Mouse (Mus musculus) left cerebral cortex, postnatal 14 days (tissue): ENCODE measurements around the gene Ankrd28. TPM values are rescaled to one million over a fixed set of nuclear protein-coding genes. Genes with fewer than 3 reads are reported as not detected.

Source experiments
- DNase-seq, 2 experiments: peaks; one replicate each; pipeline ENCODE4 v3.0.0; 2021 to 2022; ENCODE audit warnings: low spot score in 2 of 2, mixed read lengths in 1 of 2
- intact Hi-C: fragments of 180-260 bp; cut with DNase I; formaldehyde crosslinking; loops from one replicate; pipeline ENCODE4 v1.15.1; 2025
- total RNA-seq, 2 experiments: library from RNA; stranded (reverse); gene quantifications; 2 replicates each; pipeline ENCODE4 v1.2.3; 2021

The Ankrd28 gene
- total RNA-seq, 2 experiments from 2014 or later = 46.8 to 54.8 TPM

DNA sequence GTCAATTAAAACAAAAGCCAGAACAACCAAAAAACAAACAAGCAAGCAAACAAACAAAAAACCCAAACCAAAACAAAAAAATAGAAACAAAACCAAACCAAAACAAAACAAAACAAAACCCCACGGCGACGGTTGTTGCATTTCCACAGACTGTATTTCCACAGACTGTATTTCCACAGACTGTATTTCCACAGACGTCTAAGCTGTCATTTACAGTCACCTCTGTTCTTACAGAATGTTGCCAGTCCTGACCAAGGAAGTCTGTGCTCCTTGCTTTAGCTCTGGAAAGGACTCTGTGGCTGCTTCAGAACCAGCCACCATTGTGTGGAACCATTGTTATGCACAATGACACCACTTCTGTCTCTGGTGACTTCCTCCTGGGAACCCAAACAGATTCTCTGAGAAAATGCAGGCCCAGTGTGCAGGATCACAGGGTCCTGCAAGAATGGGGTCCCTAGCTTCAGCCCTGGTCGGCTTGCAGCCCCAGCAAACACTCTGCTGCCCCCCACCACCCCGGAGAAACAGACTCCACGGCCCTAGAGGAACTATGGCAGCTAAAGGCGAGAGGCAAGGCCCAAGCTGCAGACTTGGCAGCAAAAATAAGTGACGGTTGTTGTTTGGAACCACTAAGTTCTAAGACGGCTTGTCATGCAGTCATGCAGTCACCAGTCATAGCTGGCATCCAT, 158.7 kb downstream of the Ankrd28 start:
- intact Hi-C loops = no loop called here
- DNase-seq = no peak

GRCm38 (mm10) chr14:31669642-31670490, 160.6 kb downstream of the Ankrd28 start:
- DNase-seq = no peak
- intact Hi-C loops = no loop called here

DNA sequence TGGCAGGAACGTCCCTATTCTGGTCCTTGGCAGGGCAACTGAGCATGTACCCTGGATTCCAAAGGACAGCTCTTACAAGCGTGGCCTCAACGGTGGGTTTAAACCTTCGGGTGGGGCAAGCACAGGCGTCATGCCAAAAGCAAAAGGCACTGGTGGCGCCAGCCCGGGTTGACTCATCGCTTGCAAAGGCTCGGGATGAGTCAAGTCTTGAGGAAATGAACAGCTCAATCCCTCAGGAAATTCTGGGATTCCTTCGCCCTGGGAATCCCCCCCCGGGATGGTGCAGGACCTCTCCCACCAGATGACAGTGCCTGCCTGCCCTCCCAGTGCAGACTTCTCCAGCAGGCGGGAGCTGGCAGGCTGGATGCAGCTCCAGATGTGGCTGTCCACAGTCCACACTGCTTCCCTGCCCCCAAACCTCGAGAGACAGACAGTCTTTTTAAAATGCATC, 161.3 kb downstream of the Ankrd28 start:
- DNase-seq = peak; percentile 63 to 65
- intact Hi-C loops = no loop called here

DNA sequence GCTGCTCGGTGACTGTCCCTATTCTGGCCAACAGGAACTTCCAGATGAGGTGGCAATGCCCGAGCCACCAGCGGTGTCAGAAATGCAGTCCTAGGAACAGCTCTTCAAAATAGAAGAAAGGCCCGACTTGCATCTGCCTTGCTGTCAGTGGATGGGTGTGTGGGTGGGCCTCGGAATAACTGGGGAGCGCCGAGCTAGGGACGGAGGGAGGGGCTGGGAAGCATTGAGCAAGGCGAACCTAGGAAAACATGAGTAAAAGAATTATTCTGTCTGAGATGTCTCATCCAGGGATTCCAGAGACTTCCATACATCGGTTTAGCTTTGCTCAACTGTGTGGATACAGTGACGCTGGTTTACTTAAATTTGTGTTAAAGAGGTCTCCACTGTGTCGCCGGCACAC, 162.1 kb downstream of the Ankrd28 start:
- intact Hi-C loops = no loop called here
- peak; percentile 62 to 63 for DNase-seq

- intact Hi-C loops = no loop called here
- DNase-seq = no peak
Measured at GRCm38 (mm10) chr14:31667741-31668140, 162.7 kb downstream of the Ankrd28 start.

DNA sequence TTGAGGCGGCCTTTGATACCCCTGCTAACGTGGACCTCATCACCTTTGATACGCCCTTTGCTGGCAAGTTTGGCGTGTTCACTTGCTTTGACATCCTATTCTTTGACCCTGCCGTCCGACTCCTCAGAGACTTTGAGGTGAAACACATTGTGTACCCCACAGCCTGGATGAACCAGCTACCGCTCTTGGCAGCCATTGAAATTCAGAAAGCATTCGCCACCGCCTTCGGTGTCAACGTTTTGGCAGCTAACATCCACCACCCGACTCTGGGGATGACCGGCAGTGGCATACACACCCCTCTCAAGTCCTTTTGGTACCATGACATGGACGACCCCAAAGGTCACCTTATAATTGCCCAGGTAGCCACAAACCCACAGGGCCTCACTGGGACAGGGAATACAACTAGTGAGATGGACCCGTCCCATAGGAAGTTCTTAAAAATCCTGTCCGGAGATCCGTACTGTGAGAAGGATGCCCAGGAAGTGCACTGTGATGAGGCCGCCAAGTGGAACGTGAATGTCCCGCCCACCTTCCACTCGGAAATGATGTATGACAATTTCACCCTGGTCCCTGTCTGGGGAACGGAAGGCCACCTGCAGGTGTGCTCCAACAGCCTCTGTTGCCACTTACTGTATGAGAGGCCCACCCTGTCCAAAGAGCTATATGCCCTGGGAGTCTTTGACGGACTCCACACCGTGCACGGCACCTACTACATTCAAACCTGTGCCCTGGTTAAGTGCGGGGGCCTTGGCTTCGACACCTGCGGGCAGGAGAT, 163.3 kb downstream of the Ankrd28 start:
- intact Hi-C loops = no loop called here
- no peak for DNase-seq

GRCm38 (mm10) chr14:31665566-31665940, 164.9 kb downstream of the Ankrd28 start:
- no peak for DNase-seq
- intact Hi-C loops = no loop called here

DNA sequence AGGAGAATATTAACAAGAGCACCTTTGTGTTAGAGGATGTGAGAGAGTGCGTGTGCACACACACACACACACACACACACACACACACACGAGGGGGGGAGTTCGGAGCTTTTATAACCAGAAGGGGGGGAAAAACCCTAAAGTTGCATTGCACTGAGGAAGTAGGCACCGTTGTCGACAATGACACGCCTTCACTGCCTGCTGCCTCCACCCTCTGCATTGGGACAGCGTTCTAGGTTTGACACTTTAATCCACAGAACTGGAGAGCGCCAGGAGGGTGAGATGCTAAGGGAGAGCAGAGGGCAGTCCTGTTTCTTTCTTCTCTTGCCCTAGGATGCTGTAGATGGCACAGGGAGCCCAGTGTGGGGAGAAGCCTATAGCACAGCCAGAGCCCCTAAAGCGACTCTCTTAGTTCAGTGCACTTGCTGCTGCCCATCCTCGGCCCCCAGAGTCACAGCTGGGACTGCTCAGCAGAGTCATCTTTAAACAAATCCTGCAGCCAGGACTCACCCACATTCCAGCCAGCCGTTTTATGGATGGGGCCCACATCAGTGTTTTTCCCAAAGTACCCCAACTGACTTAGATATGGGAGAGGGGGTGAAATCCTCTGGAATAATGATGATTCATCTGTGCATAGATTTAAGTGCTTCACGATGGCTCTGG, 165.4 kb downstream of the Ankrd28 start:
- DNase-seq = no peak
- intact Hi-C loops = no loop called here

DNA sequence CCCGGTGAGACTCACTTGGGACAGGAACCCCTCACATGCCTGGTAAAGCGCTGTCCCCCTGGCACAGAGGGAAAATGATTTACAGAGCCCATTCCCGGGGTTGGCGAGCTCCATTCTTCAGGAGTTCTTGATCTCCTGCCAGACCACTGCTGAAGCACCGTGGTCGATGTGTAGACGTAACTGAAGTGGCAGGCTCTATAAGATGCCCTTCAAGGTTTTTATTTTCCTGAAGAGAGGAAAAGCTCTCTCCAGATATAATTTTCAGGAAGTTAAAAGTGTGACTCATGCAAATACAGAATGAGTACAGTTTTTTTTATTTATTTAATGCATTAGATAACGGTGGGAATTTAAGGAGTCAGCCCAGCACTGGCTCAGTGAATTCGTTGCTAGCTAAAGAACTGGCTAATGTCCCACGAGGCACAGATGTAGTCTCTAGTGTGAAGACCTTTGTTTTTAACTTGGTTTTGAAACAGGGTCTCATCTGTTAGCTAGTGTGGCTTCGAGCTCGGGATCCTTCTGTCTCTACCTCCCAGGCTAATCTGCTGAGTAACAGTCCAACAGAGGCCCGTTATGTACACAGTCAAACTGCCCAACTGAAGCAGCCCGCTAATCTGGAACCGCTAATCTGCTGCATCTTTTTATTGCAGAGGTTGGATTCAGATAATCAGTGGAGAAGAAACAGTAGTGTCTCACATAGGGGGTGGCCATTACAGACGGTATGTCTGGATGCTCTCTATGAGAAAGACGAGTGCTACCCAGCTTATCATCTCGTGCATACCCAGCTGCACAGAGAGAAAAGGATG, 166.2 kb downstream of the Ankrd28 start:
- intact Hi-C loops = no loop called here
- no peak for DNase-seq

GRCm38 (mm10) chr14:31663376-31664099, 166.9 kb downstream of the Ankrd28 start:
- intact Hi-C loops = no loop called here
- no peak for DNase-seq

DNA sequence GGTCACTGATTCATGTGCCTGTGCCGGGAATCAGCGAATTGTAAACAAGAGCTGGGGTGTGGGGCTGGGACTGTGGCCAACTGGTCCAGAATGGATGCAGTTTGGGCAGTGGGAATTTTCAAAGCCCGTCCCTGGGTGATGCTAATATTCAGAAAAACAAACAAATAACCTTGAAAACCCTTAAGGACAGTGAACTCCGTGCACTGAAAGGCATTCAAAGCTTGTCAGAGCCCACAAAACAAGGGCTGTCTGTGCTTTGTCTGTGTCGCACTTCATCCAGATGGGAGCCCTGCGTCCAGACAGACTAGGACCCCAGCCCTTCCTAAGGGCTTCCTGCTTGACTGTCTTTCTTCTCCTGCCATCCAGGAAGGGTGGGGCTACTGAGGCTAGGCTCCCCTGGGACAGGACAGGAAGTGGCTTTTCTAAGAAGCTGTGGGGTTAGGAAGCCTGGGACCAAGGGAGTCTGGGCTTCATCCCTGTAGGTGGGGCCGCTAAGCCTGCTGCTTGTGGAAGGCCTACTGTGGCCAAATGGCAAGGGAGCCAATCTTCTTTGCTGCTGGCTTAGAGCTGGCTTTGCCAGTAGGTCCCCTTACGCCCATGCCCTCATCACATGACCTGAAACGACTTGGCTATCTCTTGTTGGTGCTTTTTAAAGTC, 167.8 kb downstream of the Ankrd28 start:
- intact Hi-C loops = no loop called here
- no peak for DNase-seq

DNA sequence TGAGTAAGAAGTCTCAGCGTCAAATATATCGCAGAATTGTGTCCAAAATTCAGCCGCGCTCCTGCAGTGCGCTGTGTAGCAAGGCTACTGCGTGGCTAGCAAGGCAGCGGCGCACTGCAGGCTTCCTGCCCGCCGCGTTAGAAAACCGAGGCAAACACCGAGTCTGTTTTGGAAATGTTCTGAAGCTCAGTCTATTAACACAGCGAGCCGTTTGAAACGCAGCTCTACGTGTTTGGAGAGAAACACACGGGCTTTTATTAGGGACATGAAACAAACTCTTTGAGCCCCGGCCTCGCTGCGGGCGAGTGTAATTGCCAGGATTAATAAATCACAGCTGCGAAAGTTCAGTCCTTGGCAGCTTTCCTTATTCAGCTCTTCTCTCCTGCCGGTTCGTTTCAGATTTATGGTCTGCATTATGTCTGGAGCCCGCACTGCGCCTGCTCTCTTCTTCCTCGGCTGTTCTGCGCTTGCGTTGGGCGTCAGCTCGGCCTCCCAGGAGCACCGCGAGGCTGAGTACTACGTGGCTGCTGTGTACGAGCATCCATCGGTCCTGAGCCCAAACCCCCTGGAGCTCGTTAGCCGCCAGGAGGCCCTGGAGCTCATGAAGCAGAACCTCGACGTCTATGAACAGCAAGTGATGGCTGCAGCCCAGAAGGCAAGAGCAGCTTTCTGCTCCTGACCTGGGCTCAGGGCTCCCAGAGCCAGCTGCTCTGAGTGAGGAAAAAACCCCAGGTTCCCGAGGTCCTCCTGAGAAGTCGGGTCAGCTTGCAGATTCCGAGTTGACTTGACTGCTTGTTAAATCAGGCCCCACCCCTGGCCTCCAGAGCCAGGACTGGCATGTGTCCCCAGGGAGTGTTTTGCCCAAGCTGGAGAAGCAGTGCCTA, 168.5 kb downstream of the Ankrd28 start:
- peak; percentile 89 to 92 for DNase-seq
- intact Hi-C loops = loop anchor here (2.0 kb wide), 1 partner anchor 119 kb away; no protein-coding TSS in a partner anchor

- DNase-seq = no peak
- intact Hi-C loops = loop anchor here (2.0 kb wide), 1 partner anchor 120 kb away; no protein-coding TSS in a partner anchor
Measured at GRCm38 (mm10) chr14:31660312-31661093, 169.9 kb downstream of the Ankrd28 start.

GRCm38 (mm10) chr14:31659501-31660181, 170.8 kb downstream of the Ankrd28 start:
- intact Hi-C loops = loop anchor here (2.0 to 10.0 kb wide), 3 partner anchors 121 to 418 kb away; no protein-coding TSS in a partner anchor
- peak in 1 of 2 experiments; percentile 74 for DNase-seq

- DNase-seq = no peak
- intact Hi-C loops = loop anchor here (5.0 to 10.0 kb wide), 2 partner anchors 287 to 419 kb away; no protein-coding TSS in a partner anchor
Measured at GRCm38 (mm10) chr14:31658126-31658680, 172.2 kb downstream of the Ankrd28 start.
